Mouse (Mus musculus) E14TG2a.4 (cell line): ENCODE data around the gene Mrpl40.

Experiments used
- CTCF ChIP-seq: conservative IDR thresholded peaks from 2 replicates; pipeline ENCODE4 v1.5.1; 2014; ENCODE audit warnings: low read length
- NANOG ChIP-seq: IDR thresholded peaks from 2 replicates; pipeline ENCODE4 v1.6.1; 2014; ENCODE audit warnings: borderline replicate concordance, low read length, mixed read lengths
- POU5F1 ChIP-seq: IDR thresholded peaks from 2 replicates; pipeline ENCODE4 v1.6.1; 2014; ENCODE audit warnings: low read length, borderline replicate concordance

DNA sequence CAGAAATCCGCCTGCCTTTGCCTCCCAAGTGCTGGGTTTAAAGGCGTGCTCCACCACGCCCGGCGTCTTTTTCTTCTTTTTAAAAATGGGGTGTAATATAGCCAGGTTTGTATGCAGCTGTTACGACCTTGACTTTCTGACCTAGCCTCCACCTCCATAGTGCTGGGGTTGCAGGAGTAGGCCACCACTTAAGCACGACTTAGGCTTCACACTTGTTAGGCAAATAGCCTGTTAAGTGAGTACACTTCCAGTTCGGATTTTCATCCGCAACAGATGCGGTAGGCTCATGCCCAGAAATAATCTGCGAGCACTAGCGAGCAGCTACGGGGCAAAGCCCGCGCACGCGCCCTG, 596 bp downstream of the Mrpl40 start:
- TF ChIP-seq CTCF (no peak), NANOG (no peak), POU5F1 (no peak)
